Mouse (Mus musculus) liver, embryonic 11.5 days (tissue): ENCODE measurements around the gene Gm49661. TPM values are rescaled to one million over a fixed set of nuclear protein-coding genes. Genes with fewer than 3 reads are reported as not detected.

ENCODE experiments used
- ATAC-seq: fragments of 200-750 bp; cut with Nextera tagmentation; replicated peaks from 2 replicates; pipeline ENCODE4 v1.8.0; 2017; ENCODE audit warnings: moderate number of reproducible peaks, mild to moderate bottlenecking, moderate TSS enrichment, moderate library complexity; ENCODE audit not compliant: low FRiP score
- DNase-seq: peaks from one replicate; pipeline ENCODE4 v3.0.0-alpha.2; 2017; ENCODE audit warnings: low spot score
- H3K27ac ChIP-seq: fragments of 300-500 bp; sonication (generic); 2 replicates; pipeline ENCODE4 v1.5.1; 2014; ENCODE audit warnings: mild to moderate bottlenecking, low read depth, low read length, control low read depth
- H3K27me3 ChIP-seq: fragments of 300-500 bp; sonication (generic); replicated peaks from 2 replicates; pipeline ENCODE4 v1.6.1; 2014; ENCODE audit warnings: low read length, mixed read lengths; ENCODE audit not compliant: control insufficient read depth, insufficient read depth
- H3K36me3 ChIP-seq: fragments of 300-500 bp; sonication (generic); 2 replicates; pipeline ENCODE4 v1.6.1; 2014; ENCODE audit warnings: mild to moderate bottlenecking, low read length, moderate library complexity, mixed read lengths; ENCODE audit not compliant: control insufficient read depth, insufficient read depth
- H3K4me1 ChIP-seq: fragments of 300-500 bp; sonication (generic); replicated peaks from 2 replicates; pipeline ENCODE4 v1.6.1; 2014; ENCODE audit warnings: low read length, mixed read lengths; ENCODE audit not compliant: control insufficient read depth, insufficient read depth
- H3K4me2 ChIP-seq: fragments of 300-500 bp; sonication (generic); 2 replicates; pipeline ENCODE4 v1.6.1; 2014; ENCODE audit warnings: mild to moderate bottlenecking, control low read depth, moderate library complexity
- H3K4me3 ChIP-seq: fragments of 300-500 bp; sonication (generic); 2 replicates; pipeline ENCODE4 v1.5.1; 2014; ENCODE audit warnings: low read depth, low read length, control low read depth
- H3K9ac ChIP-seq: fragments of 300-500 bp; sonication (generic); 2 replicates; pipeline ENCODE4 v1.6.1; 2014; ENCODE audit warnings: low read depth, low read length, control low read depth
- H3K9me3 ChIP-seq: fragments of 300-500 bp; sonication (generic); 2 replicates; pipeline ENCODE4 v1.6.1; 2016; ENCODE audit warnings: low read length, inconsistent platforms, mixed read lengths; ENCODE audit not compliant: control insufficient read depth
- WGBS: fragments of 180-500 bp; shearing (Covaris S2); extraction: QIAGEN DNeasy Blood & Tissue Kit; methylation state at CpG from one replicate; pipeline ENCODE4 v1.1.7; 2014; 5-methylcytosine and 5-hydroxymethylcytosine counted together
- polyA plus RNA-seq: library from polyadenylated mRNA; unstranded; fragments of >200 nt; fragmentation: Nextera tagmentation; extraction: Ambion mirVana; gene quantifications from 2 replicates; pipeline ENCODE4 v1.2.1, GENCODE M21; 2014

Gm49661 gene
- polyA plus RNA-seq, 1 experiment from 2014 or later: not detected

- Histone ChIP-seq H3K4me1 (peaks cover 54% of the 10 kb centered on the region), H3K27me3 (no peaks in the 10 kb centered on the region), H3K4me2 (peak overlapping the region; percentile 92), H3K36me3 (no peaks in the 10 kb centered on the region), H3K27ac (peak overlapping the region; percentile 85), H3K9me3 (no peaks in the 10 kb centered on the region), H3K9ac (peak overlapping the region; percentile 77), H3K4me3 (peak overlapping the region; percentile 54)
- ATAC-seq: no peak
- no peak for DNase-seq
- 33% methylated on average over 8 of the region's 8 CpGs for WGBS
Measured at GRCm38 (mm10) chr8:84986379-84986945, 17.2 kb upstream of the Gm49661 start.

- DNase-seq (peak; percentile 89), ATAC-seq (peak; percentile 39)
- Histone ChIP-seq H3K27me3 (no peaks in the 10 kb centered on the region), H3K4me2 (peak overlapping the region; percentile 92), H3K4me3 (peak overlapping the region; percentile 54), H3K9ac (peak overlapping the region; percentile 77), H3K36me3 (no peaks in the 10 kb centered on the region), H3K9me3 (no peaks in the 10 kb centered on the region), H3K27ac (peak overlapping the region; percentile 85), H3K4me1 (peaks cover 57% of the 10 kb centered on the region)
- WGBS: under 1% methylated on average over 53 of the region's 53 CpGs
Measured at GRCm38 (mm10) chr8:84985684-84986378, 16.6 kb upstream of the Gm49661 start.

DNA sequence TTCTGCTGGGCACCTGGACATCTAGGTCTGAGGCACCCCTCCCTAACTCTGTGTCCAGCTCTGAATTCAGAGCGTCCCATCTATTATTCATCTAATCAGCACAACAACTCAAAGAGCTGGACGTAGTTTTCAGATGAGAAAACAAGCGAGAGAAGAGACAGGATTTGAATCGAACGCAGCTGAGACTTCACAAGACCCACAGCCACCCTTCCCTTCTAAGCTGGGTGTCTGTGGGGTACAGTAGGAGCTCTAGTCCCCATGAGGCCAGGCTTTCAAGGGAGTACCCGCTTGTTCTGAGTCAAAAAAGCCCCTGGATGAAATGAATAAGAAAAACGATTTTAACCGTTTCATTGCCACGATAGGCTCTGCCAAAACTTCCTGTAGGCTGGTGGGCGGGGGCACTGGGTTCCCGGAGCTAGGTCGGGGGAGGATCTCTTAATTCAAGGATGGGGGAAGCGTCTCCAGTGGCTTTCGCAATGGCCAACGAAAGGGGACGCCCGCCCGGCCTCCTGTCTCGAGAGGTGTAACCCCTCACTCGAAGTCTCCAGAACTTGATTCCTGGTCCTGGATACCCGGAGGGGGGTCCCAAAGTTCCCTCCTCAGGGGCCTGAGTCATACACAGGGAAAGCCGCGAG is 15.9 kb upstream of the Gm49661 start:
- Histone ChIP-seq H3K9ac (peak overlapping the region; percentile 77), H3K27me3 (no peaks in the 10 kb centered on the region), H3K4me1 (peaks cover 60% of the 10 kb centered on the region), H3K27ac (peak overlapping the region; percentile 85), H3K36me3 (no peaks in the 10 kb centered on the region), H3K4me3 (peak overlapping the region; percentile 54), H3K9me3 (no peaks in the 10 kb centered on the region), H3K4me2 (peak overlapping the region; percentile 92)
- ATAC-seq (no peak), DNase-seq (no peak)
- WGBS: 2% methylated on average over 23 of the region's 23 CpGs

- WGBS: 13% methylated on average over 16 of the region's 16 CpGs
- H3K4me1 ChIP-seq: peaks cover 65% of the 10 kb centered on the region
- ATAC-seq (no peak), DNase-seq (peak; percentile 53)
- H3K36me3 ChIP-seq: no peaks in the 10 kb centered on the region
- H3K4me3 ChIP-seq: peak overlapping the region; percentile 54
- peak overlapping the region; percentile 77 for H3K9ac ChIP-seq
- peak overlapping the region; percentile 92 for H3K4me2 ChIP-seq
- no peaks in the 10 kb centered on the region for H3K9me3 ChIP-seq
- H3K27ac ChIP-seq: peak overlapping the region; percentile 79
- no peaks in the 10 kb centered on the region for H3K27me3 ChIP-seq
Measured at GRCm38 (mm10) chr8:84984294-84985048, 15.2 kb upstream of the Gm49661 start.

DNA sequence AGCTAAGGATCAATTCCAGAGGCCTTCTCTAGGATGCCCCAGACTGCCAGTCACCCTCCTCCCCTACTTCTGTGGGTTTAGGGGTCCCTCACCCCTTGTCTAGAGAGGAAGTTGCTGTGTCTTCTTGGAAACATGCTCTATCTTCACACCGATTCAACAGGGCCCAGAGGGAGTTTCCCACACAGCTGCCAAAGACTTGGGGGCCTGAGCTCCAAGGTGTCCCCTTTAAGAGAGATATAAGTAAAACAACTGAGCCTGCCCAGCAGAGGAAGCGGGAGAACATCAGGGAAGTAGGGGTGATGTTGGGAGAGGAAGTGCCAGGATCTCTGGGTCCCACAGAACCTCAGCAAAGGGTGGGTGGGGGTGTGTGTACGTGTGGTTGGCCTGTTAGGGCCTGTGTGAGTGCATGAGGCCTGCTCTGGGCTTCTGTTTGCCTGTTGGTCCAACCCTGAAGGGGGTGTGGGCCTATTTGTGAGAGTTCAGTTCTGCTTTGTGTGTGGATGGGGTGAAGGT is 13.3 kb upstream of the Gm49661 start:
- Histone ChIP-seq H3K36me3 (no peaks in the 10 kb centered on the region), H3K27me3 (no peaks in the 10 kb centered on the region), H3K4me3 (no peak overlapping the region), H3K9me3 (no peaks in the 10 kb centered on the region), H3K9ac (no peak overlapping the region), H3K27ac (0 out of 2 replicates have a peak overlapping the region, but pooled peaks have one; percentile 17), H3K4me1 (peaks cover 70% of the 10 kb centered on the region), H3K4me2 (peak overlapping the region; percentile 0; the same call in 1 of the 2 replicates)
- 43% methylated on average over 3 of the region's 3 CpGs for WGBS
- DNase-seq (no peak), ATAC-seq (no peak)

DNA sequence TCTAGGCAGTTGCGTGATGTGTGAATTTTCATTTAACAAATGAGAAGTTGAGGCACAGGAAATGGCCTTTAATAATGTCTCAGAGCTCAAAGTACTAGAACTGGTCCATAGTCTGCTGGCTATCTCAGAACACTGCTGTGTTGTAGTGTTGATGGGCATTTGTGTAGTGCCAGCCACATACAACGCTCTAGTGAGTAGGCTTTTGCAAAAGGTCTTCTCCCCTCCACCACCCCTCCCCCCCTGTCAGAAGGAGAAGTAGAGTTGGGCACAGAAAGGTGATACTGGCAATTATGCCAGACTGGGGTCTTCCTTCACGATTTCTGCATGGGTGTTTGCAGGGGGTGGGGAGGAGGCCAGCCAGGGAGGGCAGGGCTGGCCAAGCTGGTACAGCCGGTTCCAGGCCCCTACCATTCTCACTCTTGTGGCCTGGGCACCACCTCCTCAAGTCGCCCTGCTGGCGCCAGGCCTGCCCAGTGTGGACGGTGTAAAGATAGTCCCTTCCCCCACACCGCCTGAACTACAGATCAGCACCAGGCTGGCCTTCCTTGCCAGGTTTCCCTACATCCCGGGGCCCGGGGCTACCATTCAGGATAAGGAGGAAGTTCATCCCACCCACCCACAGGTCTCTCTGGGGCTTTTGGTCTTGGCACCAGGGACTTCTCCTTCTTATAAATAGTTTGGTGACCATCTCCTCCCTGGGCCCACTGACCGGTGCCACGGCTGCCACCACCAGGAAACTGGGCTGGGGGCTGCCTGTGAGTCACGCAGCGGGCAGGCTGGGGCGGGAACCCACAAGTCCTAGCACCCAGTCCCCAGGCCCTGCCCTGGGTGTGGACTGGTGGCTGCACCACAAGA is 12.6 kb upstream of the Gm49661 start:
- Histone ChIP-seq H3K9ac (no peak overlapping the region), H3K36me3 (no peaks in the 10 kb centered on the region), H3K4me2 (peak overlapping the region; percentile 0; the same call in 1 of the 2 replicates), H3K9me3 (no peaks in the 10 kb centered on the region), H3K27ac (no peak overlapping the region), H3K27me3 (no peaks in the 10 kb centered on the region), H3K4me1 (peaks cover 72% of the 10 kb centered on the region), H3K4me3 (no peak overlapping the region)
- DNase-seq (no peak), ATAC-seq (no peak)
- WGBS: 68% methylated on average over 15 of the region's 15 CpGs

DNA sequence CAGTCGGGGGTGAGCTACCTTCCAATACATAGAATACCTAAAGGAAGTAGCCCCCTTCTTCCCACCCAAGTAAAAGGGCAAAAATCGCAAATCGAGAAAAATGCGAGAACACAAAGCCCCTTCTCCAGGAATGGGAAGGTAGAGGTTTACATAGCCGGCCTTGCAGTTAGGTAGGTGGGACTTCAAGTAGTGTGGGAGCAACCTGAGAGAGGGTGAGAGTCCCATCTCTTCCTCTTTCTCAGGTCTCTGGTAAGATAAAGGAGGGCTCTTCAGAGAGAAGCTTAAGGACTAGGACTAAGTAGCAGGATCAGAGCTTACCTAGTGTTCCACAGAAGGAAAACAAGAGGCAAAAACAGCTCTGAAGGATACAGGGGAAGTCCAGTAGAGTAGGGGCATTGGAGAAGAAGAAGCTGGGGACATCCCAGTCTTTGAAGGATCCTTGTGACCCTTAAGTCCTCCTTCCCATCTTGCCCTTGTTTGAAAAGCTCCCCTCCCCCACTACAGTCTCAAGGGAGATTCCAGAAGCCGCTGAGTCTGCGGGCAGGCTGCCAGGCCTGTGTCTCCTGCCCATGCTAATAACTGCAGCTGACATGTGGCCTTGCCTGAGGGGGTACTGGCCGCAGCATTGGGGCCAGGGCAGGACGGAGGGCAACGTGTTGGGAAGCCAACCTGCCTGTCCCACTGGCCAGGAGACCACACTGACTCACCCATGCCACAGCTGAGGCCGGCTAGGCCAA is 11.6 kb upstream of the Gm49661 start:
- WGBS: 47% methylated on average over 11 of the region's 11 CpGs
- DNase-seq (no peak), ATAC-seq (no peak)
- Histone ChIP-seq H3K36me3 (no peaks in the 10 kb centered on the region), H3K9me3 (no peaks in the 10 kb centered on the region), H3K27ac (peak overlapping the region; percentile 59; the same call in 1 of the 2 replicates), H3K9ac (peak overlapping the region; percentile 17), H3K4me3 (peak overlapping the region; percentile 78; the same call in 1 of the 2 replicates), H3K4me1 (peaks cover 68% of the 10 kb centered on the region), H3K27me3 (no peaks in the 10 kb centered on the region), H3K4me2 (peak overlapping the region; percentile 99)
